Mouse (Mus musculus) neural tube, embryonic 11.5 days (tissue): ENCODE data around the gene Nlrp4c. TPM values are rescaled to one million over a fixed set of nuclear protein-coding genes. Genes with fewer than 3 reads are reported as not detected.

Source experiments
- ATAC-seq: fragments of 200-750 bp; cut with Nextera tagmentation; 2 replicates; pipeline ENCODE4 v1.8.0; 2017; ENCODE audit warnings: moderate number of reproducible peaks, mild to moderate bottlenecking, moderate TSS enrichment, moderate library complexity; ENCODE audit not compliant: insufficient read depth, low FRiP score, low TSS enrichment
- DNase-seq: peaks from one replicate; pipeline ENCODE4 v3.0.0-alpha.2; 2015; ENCODE audit warnings: low spot score
- H3K27ac ChIP-seq: fragments of 300-500 bp; sonication (generic); 2 replicates; pipeline ENCODE4 v1.5.1; 2014; ENCODE audit warnings: low read depth, mild to moderate bottlenecking, low read length
- H3K27me3 ChIP-seq: fragments of 300-500 bp; sonication (generic); 2 replicates; pipeline ENCODE4 v1.6.1; 2014; ENCODE audit warnings: mild to moderate bottlenecking, low read length, mixed read lengths; ENCODE audit not compliant: control insufficient read depth, insufficient read depth
- H3K36me3 ChIP-seq: fragments of 300-500 bp; sonication (generic); 2 replicates; pipeline ENCODE4 v1.6.1; 2014; ENCODE audit warnings: mild to moderate bottlenecking, low read length, moderate library complexity, mixed read lengths; ENCODE audit not compliant: control insufficient read depth, insufficient read depth
- H3K4me1 ChIP-seq: fragments of 300-500 bp; sonication (generic); 2 replicates; pipeline ENCODE4 v1.6.1; 2014; ENCODE audit warnings: low read length, mixed read lengths; ENCODE audit not compliant: control insufficient read depth, insufficient read depth
- H3K4me2 ChIP-seq: fragments of 300-500 bp; sonication (generic); 2 replicates; pipeline ENCODE4 v1.6.1; 2014; ENCODE audit warnings: low read depth, mild to moderate bottlenecking, moderate library complexity
- H3K4me3 ChIP-seq: fragments of 300-500 bp; sonication (generic); 2 replicates; pipeline ENCODE4 v1.5.1; 2014; ENCODE audit warnings: low read depth, low read length
- H3K9ac ChIP-seq: fragments of 300-500 bp; sonication (generic); 2 replicates; pipeline ENCODE4 v1.6.1; 2014; ENCODE audit warnings: mild to moderate bottlenecking, low read length
- H3K9me3 ChIP-seq: fragments of 300-500 bp; sonication (generic); 2 replicates; pipeline ENCODE4 v1.6.1; 2016; ENCODE audit warnings: low read length; ENCODE audit not compliant: control insufficient read depth
- WGBS: fragments of 180-500 bp; shearing (Covaris S2); extraction: QIAGEN DNeasy Blood & Tissue Kit; methylation state at CpG from one replicate; pipeline ENCODE4 v1.1.7; 2014; 5-methylcytosine and 5-hydroxymethylcytosine counted together
- polyA plus RNA-seq: library from polyadenylated mRNA; unstranded; fragments of >200 nt; fragmentation: Nextera tagmentation; extraction: Ambion mirVana; gene quantifications from 2 replicates; pipeline ENCODE4 v1.2.1, GENCODE M21; 2014

Nlrp4c gene
- polyA plus RNA-seq, 1 experiment from 2014 or later: not detected

GRCm38 (mm10) chr7:6139295-6139694 is 94.3 kb downstream of the Nlrp4c start:
- 88% methylated on average over 3 of the region's 3 CpGs for WGBS
- Histone ChIP-seq H3K4me2 (no peak overlapping the region), H3K27me3 (no peaks in the 10 kb centered on the region), H3K36me3 (no peaks in the 10 kb centered on the region; the same call in 1 of the 2 replicates), H3K9me3 (no peaks in the 10 kb centered on the region), H3K27ac (no peak overlapping the region), H3K4me3 (no peak overlapping the region), H3K4me1 (no peaks in the 10 kb centered on the region), H3K9ac (no peak overlapping the region)
- DNase-seq: no peak
- no peak for ATAC-seq

GRCm38 (mm10) chr7:6143991-6144531 is 99.1 kb downstream of the Nlrp4c start:
- ATAC-seq: no peak
- 86% methylated on average over 2 of the region's 2 CpGs for WGBS

GRCm38 (mm10) chr7:6145423-6146188 is 100.6 kb downstream of the Nlrp4c start:
- Histone ChIP-seq H3K4me1 (no peaks in the 10 kb centered on the region), H3K36me3 (no peaks in the 10 kb centered on the region), H3K27ac (no peak overlapping the region), H3K9ac (no peak overlapping the region), H3K27me3 (no peaks in the 10 kb centered on the region), H3K9me3 (no peaks in the 10 kb centered on the region), H3K4me2 (no peak overlapping the region), H3K4me3 (no peak overlapping the region)
- DNase-seq: no peak
- no peak for ATAC-seq
- WGBS: 92% methylated on average over 8 of the region's 8 CpGs

More at GRCm38 (mm10) chr7:6143991-6144531, 99.1 kb downstream of the Nlrp4c start:
- Histone ChIP-seq H3K4me1 (no peaks in the 10 kb centered on the region), H3K4me3 (no peak overlapping the region), H3K27ac (no peak overlapping the region), H3K9ac (no peak overlapping the region), H3K9me3 (no peaks in the 10 kb centered on the region), H3K27me3 (no peaks in the 10 kb centered on the region), H3K36me3 (no peaks in the 10 kb centered on the region), H3K4me2 (no peak overlapping the region)
- no peak for DNase-seq

- no peak overlapping the region for H3K27ac ChIP-seq
- DNase-seq: no peak
- H3K9me3 ChIP-seq: no peaks in the 10 kb centered on the region
- no peaks in the 10 kb centered on the region for H3K27me3 ChIP-seq
- no peaks in the 10 kb centered on the region for H3K4me1 ChIP-seq
- H3K9ac ChIP-seq: no peak overlapping the region
- WGBS: 89% methylated on average over 7 of the region's 7 CpGs
- no peak overlapping the region for H3K4me3 ChIP-seq
- no peak for ATAC-seq
- no peaks in the 10 kb centered on the region for H3K36me3 ChIP-seq
- H3K4me2 ChIP-seq: no peak overlapping the region
Observed at GRCm38 (mm10) chr7:6146194-6146981, 101.4 kb downstream of the Nlrp4c start.

- Histone ChIP-seq H3K4me2 (no peak overlapping the region), H3K9ac (no peak overlapping the region), H3K36me3 (no peaks in the 10 kb centered on the region), H3K27me3 (no peaks in the 10 kb centered on the region), H3K27ac (no peak overlapping the region), H3K4me3 (no peak overlapping the region), H3K4me1 (no peaks in the 10 kb centered on the region), H3K9me3 (no peaks in the 10 kb centered on the region)
- DNase-seq: no peak
- ATAC-seq: no peak
- 86% methylated on average over 2 of the region's 2 CpGs for WGBS
Observed at GRCm38 (mm10) chr7:6146982-6147325, 102.0 kb downstream of the Nlrp4c start.

- no peak overlapping the region for H3K4me2 ChIP-seq
- H3K36me3 ChIP-seq: no peaks in the 10 kb centered on the region
- no peaks in the 10 kb centered on the region for H3K27me3 ChIP-seq
- H3K4me1 ChIP-seq: no peaks in the 10 kb centered on the region
- no peak overlapping the region for H3K9ac ChIP-seq
- no peak overlapping the region for H3K4me3 ChIP-seq
- ATAC-seq (no peak), DNase-seq (no peak)
- 84% methylated on average over 5 of the region's 5 CpGs for WGBS
- no peak overlapping the region for H3K27ac ChIP-seq
- H3K9me3 ChIP-seq: no peaks in the 10 kb centered on the region
Observed at GRCm38 (mm10) chr7:6147688-6148087, 102.7 kb downstream of the Nlrp4c start.

GRCm38 (mm10) chr7:6151266-6151665 is 106.3 kb downstream of the Nlrp4c start:
- DNase-seq (no peak), ATAC-seq (no peak)
- Histone ChIP-seq H3K9me3 (no peaks in the 10 kb centered on the region), H3K27ac (no peak overlapping the region), H3K9ac (no peak overlapping the region), H3K4me2 (no peak overlapping the region), H3K36me3 (no peaks in the 10 kb centered on the region), H3K27me3 (no peaks in the 10 kb centered on the region), H3K4me1 (peaks cover 6% of the 10 kb centered on the region; the same call in 1 of the 2 replicates), H3K4me3 (no peak overlapping the region)
- 87% methylated on average over 1 of the region's 1 CpGs for WGBS

GRCm38 (mm10) chr7:6152036-6152435 is 107.1 kb downstream of the Nlrp4c start:
- no peak overlapping the region for H3K27ac ChIP-seq
- H3K27me3 ChIP-seq: no peaks in the 10 kb centered on the region
- H3K9me3 ChIP-seq: no peaks in the 10 kb centered on the region
- ATAC-seq (no peak), DNase-seq (no peak)
- H3K9ac ChIP-seq: no peak overlapping the region
- 89% methylated on average over 3 of the region's 3 CpGs for WGBS
- peaks cover 8% of the 10 kb centered on the region; the same call in 1 of the 2 replicates for H3K4me1 ChIP-seq
- H3K36me3 ChIP-seq: no peaks in the 10 kb centered on the region
- no peak overlapping the region for H3K4me2 ChIP-seq
- no peak overlapping the region for H3K4me3 ChIP-seq
